Mouse (Mus musculus) forebrain, embryonic 10.5 days (tissue): ENCODE data around the gene Lhx4. TPM values are rescaled to one million over a fixed set of nuclear protein-coding genes. Genes with fewer than 3 reads are reported as not detected.
A peak's percentile ranks its signal among the peaks of the same experiment; 100 is the strongest.

Experiments used
- DNase-seq: peaks from one replicate; pipeline ENCODE4 v3.0.0-alpha.2; 2017; ENCODE audit warnings: low spot score; ENCODE audit errors: extremely low spot score
- H3K27ac ChIP-seq: fragments of 300-500 bp; sonication (generic); 2 replicates; pipeline ENCODE4 v1.5.1; 2016; ENCODE audit warnings: mild to moderate bottlenecking
- H3K27me3 ChIP-seq: fragments of 300-500 bp; sonication (generic); 2 replicates; pipeline ENCODE4 v1.6.1; 2016; ENCODE audit warnings: mild to moderate bottlenecking; ENCODE audit not compliant: poor library complexity, severe bottlenecking
- H3K36me3 ChIP-seq: fragments of 300-500 bp; sonication (generic); replicated peaks from 2 replicates; pipeline ENCODE4 v1.6.1; 2016; ENCODE audit warnings: mild to moderate bottlenecking, moderate library complexity
- H3K4me1 ChIP-seq: fragments of 300-500 bp; sonication (generic); 2 replicates; pipeline ENCODE4 v1.6.1; 2016
- H3K4me3 ChIP-seq: fragments of 300-500 bp; sonication (generic); 2 replicates; pipeline ENCODE4 v1.5.1; 2016; ENCODE audit warnings: mild to moderate bottlenecking, moderate library complexity
- H3K9me3 ChIP-seq: fragments of 300-500 bp; sonication (generic); 2 replicates; pipeline ENCODE4 v1.6.1; 2016; ENCODE audit warnings: mild to moderate bottlenecking, moderate library complexity
- WGBS: fragments of 180-500 bp; shearing (Covaris S2); methylation state at CpG from one replicate; pipeline ENCODE4 v1.1.7; 2016; 5-methylcytosine and 5-hydroxymethylcytosine counted together
- polyA plus RNA-seq: library from polyadenylated mRNA; unstranded; fragments of >200 nt; fragmentation: Nextera tagmentation; extraction: Ambion mirVana; gene quantifications from 2 replicates; pipeline ENCODE4 v1.2.1, GENCODE M21; 2016

The Lhx4 gene
- not detected in 2 replicates for polyA plus RNA-seq

GRCm38 (mm10) chr1:155751484-155752255 is at the start of gene Lhx4:
Gene Lhx4 (minus strand): TSS chr1:155751684.
- no peak within 1 kb of the TSS for H3K4me3 ChIP-seq
- no peak for DNase-seq
- no peak within 1 kb of the TSS for H3K27ac ChIP-seq
- 69% methylated on average over 6 of the region's 6 CpGs for WGBS
- H3K9me3 ChIP-seq: no peaks in the 10 kb centered on the region
- H3K27me3 ChIP-seq: peaks cover 85% of the 10 kb centered on the region
- no peaks in the 10 kb centered on the region for H3K36me3 ChIP-seq
- H3K4me1 ChIP-seq: peaks cover 22% of the 10 kb centered on the region

GRCm38 (mm10) chr1:155798000-155798399 is 46.5 kb upstream of the Lhx4 start:
- DNase-seq: no peak
- H3K4me3 ChIP-seq: no peak overlapping the region
- WGBS: 87% methylated on average over 4 of the region's 4 CpGs

GRCm38 (mm10) chr1:155797425-155797824 is 45.9 kb upstream of the Lhx4 start:
- H3K4me3 ChIP-seq: no peak overlapping the region
- no peaks in the 10 kb centered on the region for H3K9me3 ChIP-seq
- no peak overlapping the region for H3K27ac ChIP-seq
- 91% methylated on average over 4 of the region's 4 CpGs for WGBS
- no peaks in the 10 kb centered on the region for H3K27me3 ChIP-seq
- H3K36me3 ChIP-seq: peaks cover 41% of the 10 kb centered on the region
- H3K4me1 ChIP-seq: 0 out of 2 replicates have a peak, but pooled peaks cover 8% of the 10 kb centered on the region
- no peak for DNase-seq

More at GRCm38 (mm10) chr1:155798000-155798399, 46.5 kb upstream of the Lhx4 start:
- Histone ChIP-seq H3K27ac (no peak overlapping the region), H3K36me3 (peaks cover 45% of the 10 kb centered on the region), H3K4me1 (0 out of 2 replicates have a peak, but pooled peaks cover 8% of the 10 kb centered on the region), H3K27me3 (no peaks in the 10 kb centered on the region), H3K9me3 (no peaks in the 10 kb centered on the region)

- Histone ChIP-seq H3K27ac (no peak overlapping the region), H3K4me1 (0 out of 2 replicates have a peak, but pooled peaks cover 8% of the 10 kb centered on the region), H3K36me3 (peaks cover 41% of the 10 kb centered on the region), H3K9me3 (no peaks in the 10 kb centered on the region), H3K27me3 (no peaks in the 10 kb centered on the region), H3K4me3 (no peak overlapping the region)
- 83% methylated on average over 11 of the region's 11 CpGs for WGBS
- DNase-seq: no peak
Measured at GRCm38 (mm10) chr1:155796757-155797405, 45.4 kb upstream of the Lhx4 start.

- DNase-seq: no peak
- Histone ChIP-seq H3K27me3 (no peaks in the 10 kb centered on the region), H3K4me3 (no peak overlapping the region), H3K4me1 (peaks cover 10% of the 10 kb centered on the region), H3K27ac (no peak overlapping the region), H3K36me3 (peaks cover 37% of the 10 kb centered on the region), H3K9me3 (no peaks in the 10 kb centered on the region)
- 94% methylated on average over 5 of the region's 5 CpGs for WGBS
Measured at GRCm38 (mm10) chr1:155795791-155796233, 44.3 kb upstream of the Lhx4 start.

- Histone ChIP-seq H3K36me3 (peaks cover 41% of the 10 kb centered on the region), H3K9me3 (no peaks in the 10 kb centered on the region), H3K27me3 (no peaks in the 10 kb centered on the region), H3K27ac (no peak overlapping the region), H3K4me1 (peaks cover 17% of the 10 kb centered on the region), H3K4me3 (no peak overlapping the region)
- 89% methylated on average over 6 of the region's 6 CpGs for WGBS
- no peak for DNase-seq
Measured at GRCm38 (mm10) chr1:155794855-155795254, 43.4 kb upstream of the Lhx4 start.

- H3K4me3 ChIP-seq: no peak overlapping the region
- H3K27me3 ChIP-seq: no peaks in the 10 kb centered on the region
- no peak for DNase-seq
- peaks cover 55% of the 10 kb centered on the region for H3K36me3 ChIP-seq
- no peaks in the 10 kb centered on the region for H3K9me3 ChIP-seq
- 70% methylated on average over 5 of the region's 5 CpGs for WGBS
- H3K4me1 ChIP-seq: peaks cover 11% of the 10 kb centered on the region
- H3K27ac ChIP-seq: no peak overlapping the region
Measured at GRCm38 (mm10) chr1:155791919-155792318, 40.4 kb upstream of the Lhx4 start.

GRCm38 (mm10) chr1:155790111-155790974 is 38.9 kb upstream of the Lhx4 start:
- Histone ChIP-seq H3K36me3 (peaks cover 65% of the 10 kb centered on the region), H3K27me3 (no peaks in the 10 kb centered on the region), H3K4me1 (peaks cover 11% of the 10 kb centered on the region), H3K9me3 (no peaks in the 10 kb centered on the region), H3K4me3 (no peak overlapping the region), H3K27ac (peak overlapping the region; percentile 62)
- WGBS: 66% methylated on average over 16 of the region's 16 CpGs
- DNase-seq: no peak

GRCm38 (mm10) chr1:155785886-155786285 is 34.4 kb upstream of the Lhx4 start:
- 56% methylated on average over 7 of the region's 7 CpGs for WGBS
- H3K36me3 ChIP-seq: peaks cover 54% of the 10 kb centered on the region
- peaks cover 15% of the 10 kb centered on the region for H3K4me1 ChIP-seq
- DNase-seq: no peak
- no peak overlapping the region for H3K27ac ChIP-seq
- peaks cover 22% of the 10 kb centered on the region for H3K27me3 ChIP-seq
- H3K9me3 ChIP-seq: no peaks in the 10 kb centered on the region
- H3K4me3 ChIP-seq: no peak overlapping the region

GRCm38 (mm10) chr1:155784343-155785205 is 33.1 kb upstream of the Lhx4 start:
- WGBS: 41% methylated on average over 19 of the region's 19 CpGs
- Histone ChIP-seq H3K36me3 (peaks cover 58% of the 10 kb centered on the region), H3K4me1 (peaks cover 5% of the 10 kb centered on the region; the same call in 1 of the 2 replicates), H3K27ac (no peak overlapping the region), H3K27me3 (peaks cover 23% of the 10 kb centered on the region), H3K9me3 (no peaks in the 10 kb centered on the region), H3K4me3 (no peak overlapping the region)
- peak; percentile 53 for DNase-seq

- Histone ChIP-seq H3K4me3 (no peak overlapping the region), H3K36me3 (peaks cover 48% of the 10 kb centered on the region)
Measured at GRCm38 (mm10) chr1:155782382-155782781, 30.9 kb upstream of the Lhx4 start.

More at GRCm38 (mm10) chr1:155782382-155782781, 30.9 kb upstream of the Lhx4 start:
- Histone ChIP-seq H3K27ac (no peak overlapping the region), H3K9me3 (no peaks in the 10 kb centered on the region), H3K27me3 (peaks cover 34% of the 10 kb centered on the region), H3K4me1 (peaks cover 12% of the 10 kb centered on the region)
- no peak for DNase-seq
- WGBS: 82% methylated on average over 5 of the region's 5 CpGs
